Mouse (Mus musculus) CH12.LX (cell line): ENCODE data around the gene Pmch. TPM values are rescaled to one million over a fixed set of nuclear protein-coding genes. Genes with fewer than 3 reads are reported as not detected.

ENCODE experiments used
- DNase-seq: peaks from one replicate; pipeline ENCODE4 v3.0.0-alpha.2; 2013; ENCODE audit errors: extremely low read depth
- H3K27ac ChIP-seq: 2 replicates; pipeline ENCODE4 v1.5.1; 2012; ENCODE audit warnings: low read depth, mild to moderate bottlenecking, control low read depth, moderate library complexity; ENCODE audit not compliant: insufficient read depth
- H3K27me3 ChIP-seq: replicated peaks from 2 replicates; pipeline ENCODE3; 2012; ENCODE audit warnings: inconsistent platforms
- H3K36me3 ChIP-seq, 2 experiments: replicated peaks in 1 of 2; 2 replicates each; pipeline versions ENCODE3 to v1.6.1; 2012; ENCODE audit warnings: inconsistent platforms in 1 of 2, low read length in 1 of 2, mild to moderate bottlenecking in 1 of 2, mixed read lengths in 1 of 2, moderate library complexity in 1 of 2; ENCODE audit not compliant: control insufficient read depth in 1 of 2, insufficient read depth in 1 of 2
- H3K4me1 ChIP-seq, 2 experiments: 2 replicates each; pipeline ENCODE4 v1.6.1; 2012; ENCODE audit warnings: inconsistent platforms in 1 of 2, moderate library complexity in 1 of 2; ENCODE audit not compliant: insufficient read depth in 2 of 2, control insufficient read depth in 1 of 2
- H3K4me2 ChIP-seq: 2 replicates; pipeline ENCODE4 v1.6.1; 2012; ENCODE audit warnings: low read depth, mild to moderate bottlenecking, control low read depth; ENCODE audit not compliant: poor library complexity, insufficient read depth, severe bottlenecking
- H3K4me3 ChIP-seq, 3 experiments: fragments of 150-350 bp in 1 of 3; sonication (generic) in 1 of 3; replicated peaks in 1 of 3; 2 replicates each; pipeline versions ENCODE3 to v1.5.1; 2011 to 2012; ENCODE audit warnings: low read depth in 2 of 3, low read length in 2 of 3, mild to moderate bottlenecking in 2 of 3, moderate library complexity in 2 of 3, control low read depth in 1 of 3, improper control_type of control experiment in 1 of 3, inconsistent platforms in 1 of 3, mixed read lengths in 1 of 3; ENCODE audit not compliant: poor library complexity in 1 of 3
- H3K79me2 ChIP-seq: replicated peaks from 2 replicates; pipeline ENCODE4 v1.6.1; 2012; ENCODE audit warnings: mild to moderate bottlenecking, moderate library complexity; ENCODE audit not compliant: control insufficient read depth, poor library complexity, insufficient read depth, severe bottlenecking; ENCODE audit errors: extremely low read depth
- H3K9ac ChIP-seq: 2 replicates; pipeline ENCODE4 v1.6.1; 2012; ENCODE audit warnings: low read depth, mild to moderate bottlenecking, control low read depth, moderate library complexity; ENCODE audit not compliant: insufficient read depth
- H3K9me3 ChIP-seq: replicated peaks from 2 replicates; pipeline ENCODE3; 2012; ENCODE audit warnings: low read length, inconsistent platforms, mixed read lengths
- BHLHE40 ChIP-seq: IDR thresholded peaks from 2 replicates; pipeline ENCODE4 v1.6.1; 2011; ENCODE audit warnings: mild to moderate bottlenecking, low read depth, low read length, improper control_type of control experiment
- CHD1 ChIP-seq: IDR thresholded peaks from 2 replicates; pipeline ENCODE4 v1.6.1; 2012; ENCODE audit warnings: low read depth, low read length, improper control_type of control experiment, inconsistent platforms
- CHD2 ChIP-seq: IDR thresholded peaks from 2 replicates; pipeline ENCODE4 v1.6.1; 2011; ENCODE audit warnings: low read length, improper control_type of control experiment
- E2F4 ChIP-seq: IDR thresholded peaks from 2 replicates; pipeline ENCODE4 v1.6.1; 2011; ENCODE audit warnings: low read depth, low read length, improper control_type of control experiment; ENCODE audit not compliant: insufficient replicate concordance
- ELF1 ChIP-seq: IDR thresholded peaks from 2 replicates; pipeline ENCODE4 v1.6.1; 2014; ENCODE audit warnings: low read depth, mild to moderate bottlenecking, inconsistent platforms, low read length, improper control_type of control experiment
- EP300 ChIP-seq: IDR thresholded peaks from 2 replicates; pipeline ENCODE4 v1.6.1; 2011; ENCODE audit warnings: low read length, improper control_type of control experiment
- HCFC1 ChIP-seq: IDR thresholded peaks from 2 replicates; pipeline ENCODE4 v1.6.1; 2012; ENCODE audit warnings: low read depth, mild to moderate bottlenecking, inconsistent platforms, low read length, improper control_type of control experiment
- IRF4 ChIP-seq: IDR thresholded peaks from 2 replicates; pipeline ENCODE4 v1.6.1; 2014; ENCODE audit warnings: low read depth, mild to moderate bottlenecking, inconsistent platforms, low read length, improper control_type of control experiment
- JUND ChIP-seq: conservative IDR thresholded peaks from 2 replicates; pipeline ENCODE4 v1.6.1; 2011; ENCODE audit warnings: low read depth, low read length, improper control_type of control experiment
- MAFK ChIP-seq: IDR thresholded peaks from 2 replicates; pipeline ENCODE4 v1.6.1; 2011; ENCODE audit warnings: low read length, improper control_type of control experiment; ENCODE audit not compliant: insufficient replicate concordance
- MAX ChIP-seq: IDR thresholded peaks from 2 replicates; pipeline ENCODE4 v1.6.1; 2011; ENCODE audit warnings: low read length, improper control_type of control experiment
- MAZ ChIP-seq: IDR thresholded peaks from 2 replicates; pipeline ENCODE4 v1.6.1; 2012; ENCODE audit warnings: low read depth, mild to moderate bottlenecking, inconsistent platforms, low read length, improper control_type of control experiment, moderate library complexity
- MEF2A ChIP-seq: IDR thresholded peaks from 2 replicates; pipeline ENCODE4 v1.6.1; 2014; ENCODE audit warnings: low read depth, mild to moderate bottlenecking, inconsistent platforms, low read length, improper control_type of control experiment, borderline replicate concordance
- MXI1 ChIP-seq: IDR thresholded peaks from 2 replicates; pipeline ENCODE4 v1.6.1; 2011; ENCODE audit warnings: mild to moderate bottlenecking, low read depth, low read length, improper control_type of control experiment
- MYC ChIP-seq: IDR thresholded peaks from 2 replicates; pipeline ENCODE4 v1.6.1; 2011; ENCODE audit warnings: low read depth, mild to moderate bottlenecking, improper control_type of control experiment, low read length
- NELFE ChIP-seq: IDR thresholded peaks from 2 replicates; pipeline ENCODE4 v1.6.1; 2011; ENCODE audit warnings: low read depth, low read length, improper control_type of control experiment
- POLR2A ChIP-seq: IDR thresholded peaks from 2 replicates; pipeline ENCODE4 v1.6.1; 2011; ENCODE audit warnings: low read depth, mild to moderate bottlenecking, improper control_type of control experiment, low read length
- POLR2AphosphoS2 ChIP-seq: IDR thresholded peaks from 2 replicates; pipeline ENCODE4 v1.6.1; 2011; ENCODE audit warnings: low read depth, low read length, improper control_type of control experiment
- RAD21 ChIP-seq: IDR thresholded peaks from 2 replicates; pipeline ENCODE4 v1.6.1; 2011; ENCODE audit warnings: low read depth, mild to moderate bottlenecking, low read length, improper control_type of control experiment, moderate library complexity
- SIN3A ChIP-seq: IDR thresholded peaks from 2 replicates; pipeline ENCODE4 v1.6.1; 2012; ENCODE audit warnings: low read length, improper control_type of control experiment, inconsistent platforms
- SMC3 ChIP-seq: IDR thresholded peaks from 2 replicates; pipeline ENCODE4 v1.6.1; 2011; ENCODE audit warnings: low read depth, low read length, improper control_type of control experiment
- TBP ChIP-seq: conservative IDR thresholded peaks from 2 replicates; pipeline ENCODE4 v1.6.1; 2011; ENCODE audit warnings: low read depth, low read length, improper control_type of control experiment
- USF1 ChIP-seq: IDR thresholded peaks from 2 replicates; pipeline ENCODE4 v1.6.1; 2014; ENCODE audit warnings: low read depth, mild to moderate bottlenecking, inconsistent platforms, low read length, improper control_type of control experiment
- USF2 ChIP-seq: conservative IDR thresholded peaks from 2 replicates; pipeline ENCODE4 v1.6.1; 2011; ENCODE audit warnings: low read depth, low read length, improper control_type of control experiment
- ZC3H11A ChIP-seq: IDR thresholded peaks from 2 replicates; pipeline ENCODE4 v1.6.1; 2012; ENCODE audit warnings: low read depth, mild to moderate bottlenecking, inconsistent platforms, low read length, improper control_type of control experiment
- ZMIZ1 ChIP-seq: IDR thresholded peaks from 2 replicates; pipeline ENCODE4 v1.6.1; 2012; ENCODE audit warnings: low read depth, mild to moderate bottlenecking, inconsistent platforms, low read length, improper control_type of control experiment
- ZNF384 ChIP-seq: IDR thresholded peaks from 2 replicates; pipeline ENCODE4 v1.6.1; 2012; ENCODE audit warnings: low read depth, low read length, improper control_type of control experiment, inconsistent platforms
- dilution Hi-C: fragments of 300-500 bp; cut with MboI; formaldehyde crosslinking; loops from 2 replicates; pipeline ENCODE4 v1.14.3; 2020; ENCODE audit warnings: low sequenced_read_pairs; ENCODE audit not compliant: extremely low pct_unique_long_range_greater_than_20kb, extremely low pct_ligation_motif_present
- in situ Hi-C: fragments of 300-500 bp; cut with MboI; formaldehyde crosslinking; loops from 3 replicates; pipeline ENCODE4 v1.14.3; 2019; ENCODE audit warnings: low sequenced_read_pairs, low pct_ligation_motif_present, low pct_unique_long_range_greater_than_20kb, mixed read lengths
- polyA plus RNA-seq: library from polyadenylated mRNA; unstranded; fragments of >175 nt; gene quantifications from 2 replicates; pipeline ENCODE4 v1.2.1, GENCODE M21; 2012; ENCODE audit warnings: low read depth; ENCODE audit not compliant: insufficient read length
- total RNA-seq, 2 experiments: library from RNA; depleted of rRNA; stranded (reverse); fragments of 300-350 nt in 1 of 2; fragments of >200 nt in 1 of 2; gene quantifications; 2 replicates each; pipeline ENCODE4 v1.2.3; 2012 to 2014

The Pmch gene
- total and polyA plus RNA-seq, 3 experiments, result 0.17 to 0.41 TPM; not detected in 1

- H3K9me3 ChIP-seq, result no peaks in the 10 kb centered on the region
- TF ChIP-seq POLR2AphosphoS2 (no peak), TBP (no peak), IRF4 (no peak), SIN3A (no peak), ZC3H11A (no peak), MAZ (no peak), MYC (no peak), USF1 (no peak), BHLHE40 (no peak), POLR2A (no peak), ZMIZ1 (no peak), HCFC1 (no peak), NELFE (no peak), ZNF384 (no peak)
- TF ChIP-seq, all 38 proteins: peak for 0
- Histone ChIP-seq H3K36me3 (peaks cover 2 to 27% of the 10 kb centered on the region in 2 experiments), H3K4me3 (no peak overlapping the region), H3K27me3 (no peaks in the 10 kb centered on the region), H3K4me1 (no peaks in the 10 kb centered on the region), H3K79me2 (no peaks in the 10 kb centered on the region), H3K9ac (no peak overlapping the region), H3K27ac (no peak overlapping the region), H3K4me2 (no peak overlapping the region)
- dilution Hi-C loops (no loop called here), in situ Hi-C loops (no loop called here)
- DNase-seq, result no peak
Observed at GRCm38 (mm10) chr10:88106169-88106568, 15.3 kb downstream of the Pmch start.

GRCm38 (mm10) chr10:88113290-88113689 is 22.4 kb downstream of the Pmch start:
- no peak overlapping the region for H3K9ac ChIP-seq
- H3K79me2 ChIP-seq, result no peaks in the 10 kb centered on the region
- dilution Hi-C loops, result no loop called here
- in situ Hi-C loops, result no loop called here
- no peak for DNase-seq
- no peak overlapping the region for H3K27ac ChIP-seq
- no peak overlapping the region for H3K4me2 ChIP-seq
- peaks cover 10 to 51% of the 10 kb centered on the region in 2 experiments for H3K36me3 ChIP-seq
- peaks cover 4 to 7% of the 10 kb centered on the region in 2 experiments; a peak in 1 of 4 replicates for H3K4me1 ChIP-seq
- no peaks in the 10 kb centered on the region for H3K27me3 ChIP-seq
- no peak overlapping the region for H3K4me3 ChIP-seq
- H3K9me3 ChIP-seq, result no peaks in the 10 kb centered on the region
- TF ChIP-seq MYC (no peak), SIN3A (no peak), POLR2A (no peak), ZC3H11A (no peak), E2F4 (no peak)

GRCm38 (mm10) chr10:88119721-88120120 is 28.8 kb downstream of the Pmch start:
- H3K9ac ChIP-seq, result no peak overlapping the region
- in situ Hi-C loops, result no loop called here
- H3K27me3 ChIP-seq, result no peaks in the 10 kb centered on the region
- DNase-seq, result no peak
- peaks cover 13 to 61% of the 10 kb centered on the region in 2 experiments for H3K36me3 ChIP-seq
- H3K79me2 ChIP-seq, result no peaks in the 10 kb centered on the region
- dilution Hi-C loops, result no loop called here
- no peak overlapping the region for H3K27ac ChIP-seq
- H3K4me1 ChIP-seq, result no peaks in the 10 kb centered on the region
- H3K9me3 ChIP-seq, result no peaks in the 10 kb centered on the region
- no peak overlapping the region for H3K4me3 ChIP-seq
- H3K4me2 ChIP-seq, result no peak overlapping the region
- TF ChIP-seq CHD1, result no peak
- TF ChIP-seq MXI1, result no peak
- TF ChIP-seq NELFE, result no peak
- TF ChIP-seq MAFK, result no peak
- no peak for TF ChIP-seq JUND
- TF ChIP-seq POLR2A, result no peak
- TF ChIP-seq CHD2, result no peak
- TF ChIP-seq MAX, result no peak
- TF ChIP-seq SMC3, result peak; percentile 43
- no peak for TF ChIP-seq ZC3H11A
- TF ChIP-seq MAZ, result no peak
- TF ChIP-seq HCFC1, result no peak
- TF ChIP-seq EP300, result no peak
- TF ChIP-seq USF2, result no peak
- no peak for TF ChIP-seq ELF1
- no peak for TF ChIP-seq POLR2AphosphoS2
- TF ChIP-seq SIN3A, result no peak
- no peak for TF ChIP-seq MYC
- TF ChIP-seq RAD21, result peak; percentile 40
- TF ChIP-seq ZMIZ1, result no peak
- no peak for TF ChIP-seq MEF2A
